Mouse (Mus musculus) intestine, embryonic 14.5 days (tissue): ENCODE measurements at regions not wholly inside any gene's neighbourhood (a gene's known extent, or its start where the extent isn't known, plus 50 kb on each side); places are given as distances from the start of the nearest gene placed in this dataset.

Experiments
- ATAC-seq: fragments of 200-750 bp; cut with Nextera tagmentation; replicated peaks from 2 replicates; pipeline ENCODE4 v1.8.0; 2017; ENCODE audit warnings: low read depth, moderate number of reproducible peaks, moderate TSS enrichment, moderate library complexity; ENCODE audit not compliant: low FRiP score, low TSS enrichment
- DNase-seq: peaks from one replicate; pipeline ENCODE4 v3.0.0-alpha.2; 2018; ENCODE audit warnings: low spot score
- H3K27ac ChIP-seq: fragments of 300-500 bp; sonication (generic); 2 replicates; pipeline ENCODE4 v1.5.1; 2014; ENCODE audit warnings: low read depth, mild to moderate bottlenecking, control low read depth
- H3K27me3 ChIP-seq: fragments of 300-500 bp; sonication (generic); replicated peaks from 2 replicates; pipeline ENCODE4 v1.6.1; 2014; ENCODE audit warnings: low read length, control low read depth; ENCODE audit not compliant: control insufficient read depth, insufficient read depth
- H3K36me3 ChIP-seq: fragments of 300-500 bp; sonication (generic); 2 replicates; pipeline ENCODE4 v1.6.1; 2014; ENCODE audit warnings: low read length, control low read depth; ENCODE audit not compliant: control insufficient read depth, insufficient read depth
- H3K4me1 ChIP-seq: fragments of 300-500 bp; sonication (generic); replicated peaks from 2 replicates; pipeline ENCODE4 v1.6.1; 2014; ENCODE audit warnings: low read length, control low read depth, mixed read lengths; ENCODE audit not compliant: control insufficient read depth, insufficient read depth
- H3K4me2 ChIP-seq: fragments of 300-500 bp; sonication (generic); 2 replicates; pipeline ENCODE4 v1.6.1; 2014; ENCODE audit warnings: low read length
- H3K4me3 ChIP-seq: fragments of 300-500 bp; sonication (generic); 2 replicates; pipeline ENCODE4 v1.5.1; 2014; ENCODE audit warnings: low read depth, low read length, control low read depth, mixed read lengths
- H3K9ac ChIP-seq: fragments of 300-500 bp; sonication (generic); 2 replicates; pipeline ENCODE4 v1.6.1; 2014; ENCODE audit warnings: mild to moderate bottlenecking, low read length
- H3K9me3 ChIP-seq: fragments of 300-500 bp; sonication (generic); 2 replicates; pipeline ENCODE4 v1.6.1; 2016; ENCODE audit warnings: low read length, control low read depth; ENCODE audit not compliant: control insufficient read depth
- WGBS: fragments of 180-500 bp; shearing (Covaris S2); extraction: QIAGEN DNeasy Blood & Tissue Kit; methylation state at CpG from one replicate; pipeline ENCODE4 v1.1.7; 2014; 5-methylcytosine and 5-hydroxymethylcytosine counted together

GRCm38 (mm10) chr11:48464036-48464435 lies 336.1 kb upstream of the Rack1 start:
- Histone ChIP-seq H3K27me3 (no peaks in the 10 kb centered on the region), H3K4me2 (no peak overlapping the region), H3K9ac (no peak overlapping the region), H3K9me3 (no peaks in the 10 kb centered on the region), H3K27ac (no peak overlapping the region), H3K36me3 (no peaks in the 10 kb centered on the region), H3K4me1 (no peaks in the 10 kb centered on the region), H3K4me3 (no peak overlapping the region)
- ATAC-seq (no peak), DNase-seq (no peak)
- 61% methylated on average over 4 of the region's 4 CpGs for WGBS

- H3K4me2 ChIP-seq = no peak overlapping the region
- H3K36me3 ChIP-seq = no peaks in the 10 kb centered on the region
- H3K27me3 ChIP-seq = no peaks in the 10 kb centered on the region
- WGBS = 87% methylated on average over 1 of the region's 1 CpGs
- ATAC-seq (no peak), DNase-seq (no peak)
- no peak overlapping the region for H3K4me3 ChIP-seq
- no peak overlapping the region for H3K27ac ChIP-seq
- H3K9ac ChIP-seq = no peak overlapping the region
- no peaks in the 10 kb centered on the region for H3K4me1 ChIP-seq
- no peaks in the 10 kb centered on the region for H3K9me3 ChIP-seq
Observed at GRCm38 (mm10) chr11:48449883-48450282, 350.2 kb upstream of the Rack1 start.

- Histone ChIP-seq H3K27ac (no peak overlapping the region), H3K4me1 (no peaks in the 10 kb centered on the region), H3K27me3 (no peaks in the 10 kb centered on the region), H3K4me3 (no peak overlapping the region), H3K36me3 (no peaks in the 10 kb centered on the region), H3K4me2 (no peak overlapping the region), H3K9me3 (no peaks in the 10 kb centered on the region), H3K9ac (no peak overlapping the region)
- WGBS = 46% methylated on average over 5 of the region's 5 CpGs
- ATAC-seq (no peak), DNase-seq (no peak)
Observed at GRCm38 (mm10) chr11:48442534-48443254, 357.4 kb upstream of the Rack1 start.

GRCm38 (mm10) chr11:48436712-48437111 lies 363.4 kb upstream of the Rack1 start:
- no peak overlapping the region for H3K9ac ChIP-seq
- no peaks in the 10 kb centered on the region for H3K36me3 ChIP-seq
- no peaks in the 10 kb centered on the region for H3K27me3 ChIP-seq
- H3K4me1 ChIP-seq = no peaks in the 10 kb centered on the region
- H3K4me2 ChIP-seq = no peak overlapping the region
- no peak overlapping the region for H3K4me3 ChIP-seq
- DNase-seq (no peak), ATAC-seq (no peak)
- 86% methylated on average over 3 of the region's 3 CpGs for WGBS
- no peaks in the 10 kb centered on the region for H3K9me3 ChIP-seq
- H3K27ac ChIP-seq = no peak overlapping the region

- no peak overlapping the region for H3K4me2 ChIP-seq
- DNase-seq = no peak
- no peak overlapping the region for H3K27ac ChIP-seq
- H3K27me3 ChIP-seq = no peaks in the 10 kb centered on the region
- H3K4me1 ChIP-seq = no peaks in the 10 kb centered on the region
- H3K9me3 ChIP-seq = no peaks in the 10 kb centered on the region
- ATAC-seq = no peak
- no peak overlapping the region for H3K4me3 ChIP-seq
- no peaks in the 10 kb centered on the region for H3K36me3 ChIP-seq
- no peak overlapping the region for H3K9ac ChIP-seq
Observed at GRCm38 (mm10) chr11:48431316-48431715, 368.8 kb upstream of the Rack1 start.

GRCm38 (mm10) chr11:48427423-48427822 lies 372.7 kb upstream of the Rack1 start:
- 77% methylated on average over 2 of the region's 2 CpGs for WGBS
- no peaks in the 10 kb centered on the region for H3K9me3 ChIP-seq
- no peak overlapping the region for H3K4me3 ChIP-seq
- H3K36me3 ChIP-seq = no peaks in the 10 kb centered on the region
- ATAC-seq = no peak
- no peak overlapping the region for H3K9ac ChIP-seq
- no peak overlapping the region for H3K4me2 ChIP-seq
- no peaks in the 10 kb centered on the region for H3K4me1 ChIP-seq
- no peaks in the 10 kb centered on the region for H3K27me3 ChIP-seq
- DNase-seq = no peak
- no peak overlapping the region for H3K27ac ChIP-seq

- Histone ChIP-seq H3K9me3 (no peaks in the 10 kb centered on the region), H3K27ac (no peak overlapping the region), H3K27me3 (no peaks in the 10 kb centered on the region), H3K4me3 (no peak overlapping the region), H3K9ac (no peak overlapping the region), H3K36me3 (no peaks in the 10 kb centered on the region), H3K4me1 (no peaks in the 10 kb centered on the region), H3K4me2 (no peak overlapping the region)
- ATAC-seq (no peak), DNase-seq (no peak)
- 49% methylated on average over 1 of the region's 1 CpGs for WGBS
Observed at GRCm38 (mm10) chr11:48426446-48426845, 373.7 kb upstream of the Rack1 start.

- Histone ChIP-seq H3K4me1 (no peaks in the 10 kb centered on the region), H3K4me2 (no peak overlapping the region), H3K36me3 (no peaks in the 10 kb centered on the region), H3K27me3 (no peaks in the 10 kb centered on the region), H3K9ac (no peak overlapping the region), H3K9me3 (no peaks in the 10 kb centered on the region), H3K27ac (no peak overlapping the region), H3K4me3 (no peak overlapping the region)
- ATAC-seq (no peak), DNase-seq (no peak)
- whole genome bisulfite sequencing = 92% methylated on average over 6 of the region's 6 CpGs
Observed at GRCm38 (mm10) chr11:48418066-48418756, 381.9 kb upstream of the Rack1 start.

- no peak overlapping the region for H3K9ac ChIP-seq
- H3K9me3 ChIP-seq = no peaks in the 10 kb centered on the region
- ATAC-seq = no peak
- no peaks in the 10 kb centered on the region for H3K36me3 ChIP-seq
- no peak overlapping the region for H3K27ac ChIP-seq
- H3K4me3 ChIP-seq = no peak overlapping the region
- no peaks in the 10 kb centered on the region for H3K27me3 ChIP-seq
- H3K4me1 ChIP-seq = no peaks in the 10 kb centered on the region
- no peak overlapping the region for H3K4me2 ChIP-seq
- WGBS = 78% methylated on average over 2 of the region's 2 CpGs
- no peak for DNase-seq
Observed at GRCm38 (mm10) chr11:48417615-48418014, 382.5 kb upstream of the Rack1 start.
